ENCODE assay signal across 23 mouse cellular contexts in genomic region chr17:32522816-32523215, GRCm38 (mm10). TPM values are rescaled to one million over a fixed set of nuclear protein-coding genes. Genes with fewer than 3 reads are reported as not detected.
A peak's percentile ranks its signal among the peaks of the same experiment; 100 is the strongest.
DNase-seq lines count a peak whose midpoint lies in the region; ATAC-seq and TF ChIP-seq lines count a peak whose summit lies in the region.
"Had no signal": no experiment of that assay in that cellular context is flagged by ENCODE, and none has a peak within 500 bp of the region (broad histone marks: within the 10 kb centered on the region; RNA-seq: fewer than 3 reads in every experiment).

No protein-coding gene starts in this region.

- H3K36me3 ChIP-seq in CH12.LX (replicated peaks in 1 of 2; ENCODE audit: control insufficient read depth in 1 of 2, insufficient read depth in 1 of 2, low read length in 1 of 2), result peaks cover 14 to 63% of the 10 kb centered on the region in 2 experiments
- H3K36me3 ChIP-seq in macrophage (ENCODE audit: inconsistent target), result no peaks in the 10 kb centered on the region
- no peaks in the 10 kb centered on the region; the same call in 1 of the 2 replicates for H3K36me3 ChIP-seq in intestine, postnatal 0 days (ENCODE audit: control insufficient read depth, insufficient read depth)
- peaks cover 20% of the 10 kb centered on the region for H3K36me3 ChIP-seq in forebrain, embryonic 10.5 days (replicated peaks)

- H3K4me3 ChIP-seq in CH12.LX (replicated peaks in 1 of 3; ENCODE audit: low read depth in 2 of 3, low read length in 2 of 3, poor library complexity in 1 of 3), result peak overlapping the region; percentile 67 to 91 (median 89)
- peak overlapping the region; percentile 43; the same call in 1 of the 2 replicates for H3K4me3 ChIP-seq in macrophage (ENCODE audit: inconsistent target)
- H3K4me3 ChIP-seq in intestine, postnatal 0 days (ENCODE audit: low read depth, low read length), result no peak overlapping the region
- H3K4me3 ChIP-seq in forebrain, embryonic 10.5 days, result no peak overlapping the region
- H3K4me3 ChIP-seq: embryonic facial prominence, embryonic 13.5 days; embryonic facial prominence, embryonic 15.5 days; erythroblast, embryonic 14.5 days; forebrain, embryonic 13.5 days; forebrain, embryonic 15.5 days had no signal

- in situ Hi-C loops in CH12.LX (cut with MboI; ENCODE audit: low pct_ligation_motif_present, low pct_unique_long_range_greater_than_20kb, low sequenced_read_pairs), result loop anchor here (10.0 kb wide), 1 partner anchor 152 kb away; no protein-coding TSS in a partner anchor

- H3K27me3 ChIP-seq in CH12.LX (replicated peaks), result no peaks in the 10 kb centered on the region
- H3K27me3 ChIP-seq in intestine, postnatal 0 days (replicated peaks; ENCODE audit: control insufficient read depth, insufficient read depth, low read length), result no peaks in the 10 kb centered on the region
- no peaks in the 10 kb centered on the region for H3K27me3 ChIP-seq in forebrain, embryonic 10.5 days (ENCODE audit: poor library complexity, severe bottlenecking)
- H3K27me3 ChIP-seq: embryonic facial prominence, embryonic 13.5 days; embryonic facial prominence, embryonic 15.5 days; forebrain, embryonic 13.5 days; forebrain, embryonic 15.5 days had no signal

- TF ChIP-seq RAD21 in CH12.LX (IDR thresholded peaks at IDR 0.05; ENCODE audit: low read depth, low read length), result no peak

- no peak overlapping the region for H3K27ac ChIP-seq in CH12.LX (ENCODE audit: insufficient read depth, low read depth)
- H3K27ac ChIP-seq in macrophage, result no peak overlapping the region
- no peak overlapping the region for H3K27ac ChIP-seq in intestine, postnatal 0 days (ENCODE audit: low read depth, low read length)
- H3K27ac ChIP-seq in forebrain, embryonic 10.5 days, result no peak overlapping the region
- H3K27ac ChIP-seq: embryonic facial prominence, embryonic 13.5 days; embryonic facial prominence, embryonic 15.5 days; forebrain, embryonic 13.5 days; forebrain, embryonic 15.5 days had no signal

- no peak for TF ChIP-seq POLR2A in CH12.LX (IDR thresholded peaks at IDR 0.05; ENCODE audit: low read depth, low read length)

- peak overlapping the region; percentile 92 for H3K9ac ChIP-seq in CH12.LX (ENCODE audit: insufficient read depth, low read depth)
- H3K9ac ChIP-seq in intestine, postnatal 0 days (ENCODE audit: low read depth, low read length), result no peak overlapping the region
- H3K9ac ChIP-seq: embryonic facial prominence, embryonic 13.5 days; embryonic facial prominence, embryonic 15.5 days; forebrain, embryonic 13.5 days; forebrain, embryonic 15.5 days; forebrain, postnatal 0 days had no signal

- no peaks in the 10 kb centered on the region for H3K9me3 ChIP-seq in CH12.LX (replicated peaks; ENCODE audit: low read length)
- H3K9me3 ChIP-seq in intestine, postnatal 0 days (ENCODE audit: control insufficient read depth), result no peaks in the 10 kb centered on the region
- H3K9me3 ChIP-seq in forebrain, embryonic 10.5 days, result no peaks in the 10 kb centered on the region
- H3K9me3 ChIP-seq: embryonic facial prominence, embryonic 13.5 days; embryonic facial prominence, embryonic 15.5 days; forebrain, embryonic 13.5 days; forebrain, embryonic 15.5 days had no signal

- H3K79me2 ChIP-seq in CH12.LX (replicated peaks; ENCODE audit: control insufficient read depth, extremely low read depth, insufficient read depth, poor library complexity, severe bottlenecking), result peaks cover 12% of the 10 kb centered on the region
- no peaks in the 10 kb centered on the region for H3K79me2 ChIP-seq in macrophage (ENCODE audit: inconsistent target)

- ATAC-seq in granulocyte monocyte progenitor cell, adult 5-6 weeks (replicated peaks; ENCODE audit: poor library complexity, severe bottlenecking), result peak; percentile 52
- ATAC-seq in megakaryocyte progenitor cell, adult 5-6 weeks (replicated peaks; ENCODE audit: poor library complexity), result peak; percentile 29
- ATAC-seq in intestine, postnatal 0 days, result no peak
- ATAC-seq: forebrain, embryonic 13.5 days; forebrain, embryonic 15.5 days; forebrain, postnatal 0 days had no signal

- peak overlapping the region; percentile 90 for H3K4me2 ChIP-seq in CH12.LX (ENCODE audit: insufficient read depth, low read depth, poor library complexity, severe bottlenecking)
- H3K4me2 ChIP-seq in intestine, postnatal 0 days (replicated peaks; ENCODE audit: low read depth), result no peak overlapping the region
- H3K4me2 ChIP-seq: embryonic facial prominence, embryonic 13.5 days; embryonic facial prominence, embryonic 15.5 days; forebrain, embryonic 13.5 days; forebrain, embryonic 15.5 days had no signal

- no peak for TF ChIP-seq CTCF in CH12.LX (conservative IDR thresholded peaks at IDR 0.05 in 1 of 2, IDR thresholded peaks at IDR 0.05 in 1 of 2; ENCODE audit: low read depth in 2 of 2, low read length in 2 of 2)
- no peak for TF ChIP-seq CTCF in intestine, postnatal 0 days (IDR thresholded peaks at IDR 0.05; ENCODE audit: low read depth)

- WGBS in macrophage (ENCODE audit: missing documents), result 41% methylated on average over 5 of the region's 5 CpGs
- WGBS in intestine, postnatal 0 days, result 74% methylated on average over 5 of the region's 5 CpGs
- 91% methylated on average over 5 of the region's 5 CpGs for WGBS in forebrain, embryonic 10.5 days

- no peak for TF ChIP-seq EP300 in CH12.LX (IDR thresholded peaks at IDR 0.05; ENCODE audit: low read length)

- dilution Hi-C loops in CH12.LX (cut with MboI; ENCODE audit: extremely low pct_ligation_motif_present, extremely low pct_unique_long_range_greater_than_20kb, low sequenced_read_pairs), result no loop called here

- H3K4me1 ChIP-seq in CH12.LX (ENCODE audit: control insufficient read depth in 1 of 2, insufficient read depth in 2 of 2), result peaks cover 19 to 61% of the 10 kb centered on the region in 2 experiments
- no peaks in the 10 kb centered on the region for H3K4me1 ChIP-seq in intestine, postnatal 0 days (replicated peaks; ENCODE audit: control insufficient read depth, insufficient read depth, low read length)
- peaks cover 2% of the 10 kb centered on the region for H3K4me1 ChIP-seq in forebrain, embryonic 10.5 days
- H3K4me1 ChIP-seq: embryonic facial prominence, embryonic 13.5 days; embryonic facial prominence, embryonic 15.5 days; forebrain, embryonic 13.5 days; forebrain, embryonic 15.5 days had no signal

- DNase-seq in CH12.LX (ENCODE audit: extremely low read depth), result peak; percentile 20
- DNase-seq in ovary, postnatal 14 days (ENCODE audit: low spot score), result no peak
- no peak for DNase-seq in neural tube, embryonic 10.5 days (ENCODE audit: extremely low spot score, low spot score)
- DNase-seq in forebrain, embryonic 10.5 days (ENCODE audit: extremely low spot score, low spot score), result no peak
- DNase-seq: adrenal gland, adult 2 months; B cell, adult 2 months; cerebellum, adult 11 months; cerebellum, adult 18-20 months; cerebellum, adult 8-10 months; cerebellum, adult 9-11 months; cerebellum, postnatal 14 days; cerebellum, postnatal 36 days; embryo, embryonic 11 days; forebrain, postnatal 0 days had no signal

TF ChIP-seq in CH12.LX, 34 proteins besides CTCF, POLR2A, EP300 and RAD21 (continues in another document):
- TF ChIP-seq E2F4 (IDR thresholded peaks at IDR 0.05; ENCODE audit: insufficient replicate concordance, low read depth, low read length) (no peak), MAX (IDR thresholded peaks at IDR 0.05; ENCODE audit: low read length) (no peak), TBP (conservative IDR thresholded peaks at IDR 0.05; ENCODE audit: low read depth, low read length) (no peak), RCOR1 (conservative IDR thresholded peaks at IDR 0.05; ENCODE audit: low read depth, low read length) (no peak), ZC3H11A (IDR thresholded peaks at IDR 0.05; ENCODE audit: low read depth, low read length) (no peak), MXI1 (IDR thresholded peaks at IDR 0.05; ENCODE audit: low read depth, low read length) (no peak), CHD2 (IDR thresholded peaks at IDR 0.05; ENCODE audit: low read length) (no peak), ZKSCAN1 (IDR thresholded peaks at IDR 0.05; ENCODE audit: borderline replicate concordance, low read depth, low read length) (no peak), ZNF384 (IDR thresholded peaks at IDR 0.05; ENCODE audit: low read depth, low read length) (no peak), ZMIZ1 (IDR thresholded peaks at IDR 0.05; ENCODE audit: low read depth, low read length) (no peak)

RNA-seq across cellular contexts. Expression of gene Cyp4f16, which starts 13.5 kb away (rescaled TPM):
- 30.0 TPM in 2 replicates for total RNA-seq in CH12.LX (2012; rRNA removed)
- total RNA-seq in CH12.LX (2014; rRNA removed), result 28.1 and 28.3 TPM in 2 replicates
- 31.2 and 33.9 TPM in 2 replicates for polyA plus RNA-seq in CH12.LX (2012; ENCODE audit: insufficient read length, low read depth)
- total RNA-seq in granulocyte monocyte progenitor cell, adult 5-6 weeks (2014; fragmentation: Nextera tagmentation), result 10.5 and 17.7 TPM in 2 replicates
- 10.2 and 11.0 TPM in 2 replicates for total RNA-seq in granulocyte monocyte progenitor cell, adult 5-6 weeks (2017)
- total RNA-seq in macrophage (2018; cell fraction: chromatin; rRNA removed), result 10 to 100 TPM in 21 of 26 experiments, 1 to 10 TPM in 5; 3.3 to 48.4 (median 31.2) TPM
- 10 to 100 TPM; 12.9 to 23.5 (median 18.3) TPM for total RNA-seq in macrophage (2018; cell fraction: cytosol; rRNA removed)
- total RNA-seq in macrophage (2018; cell fraction: nucleus; rRNA removed), result 10 to 100 TPM in 25 of 26 experiments, 1 to 10 TPM in 1; 6.5 to 47.4 (median 24.3) TPM
- 9.3 to 18.1 TPM (median 16.2 TPM) in 3 replicates for polyA plus RNA-seq in macrophage (2018)
- 11.1 and 11.6 TPM in 2 replicates for total RNA-seq in megakaryocyte progenitor cell, adult 5-6 weeks (2015)
- 11.2 and 13.7 TPM in 2 replicates for total RNA-seq in megakaryocyte progenitor cell, adult 5-6 weeks (2017)
- polyA plus RNA-seq in intestine, postnatal 0 days (2015; fragmentation: Nextera tagmentation; extraction: Ambion mirVana), result 95.4 and 102 TPM in 2 replicates
- 10.7 and 14.1 TPM in 2 replicates for polyA plus RNA-seq in forebrain, embryonic 10.5 days (2016; fragmentation: Nextera tagmentation; extraction: Ambion mirVana)

RNA-seq across cellular contexts. Expression of gene Cyp4f17, which starts 17.0 kb away (rescaled TPM):
- total RNA-seq in CH12.LX (2012; rRNA removed), result 2.2 and 3.3 TPM in 2 replicates
- total RNA-seq in CH12.LX (2014; rRNA removed), result 4.1 and 4.4 TPM in 2 replicates
- 3.6 and 4.8 TPM in 2 replicates for polyA plus RNA-seq in CH12.LX (2012; ENCODE audit: insufficient read length, low read depth)
- 1.2 and 1.9 TPM in 2 replicates for total RNA-seq in granulocyte monocyte progenitor cell, adult 5-6 weeks (2014; fragmentation: Nextera tagmentation)
- 0.13 and 0.31 TPM in 2 replicates for total RNA-seq in granulocyte monocyte progenitor cell, adult 5-6 weeks (2017)
- 10 to 100 TPM in 5 of 26 experiments, 1 to 10 TPM in 21; 1.4 to 15.2 (median 6.5) TPM for total RNA-seq in macrophage (2018; cell fraction: chromatin; rRNA removed)
- 1 to 10 TPM in 22 of 26 experiments, under 1 TPM in 4; 0.67 to 2.8 (median 1.6) TPM for total RNA-seq in macrophage (2018; cell fraction: cytosol; rRNA removed)
- 10 to 100 TPM in 2 of 26 experiments, 1 to 10 TPM in 24; 1.4 to 12.4 (median 4.7) TPM for total RNA-seq in macrophage (2018; cell fraction: nucleus; rRNA removed)
- polyA plus RNA-seq in macrophage (2018), result 1.8 to 2.3 TPM (median 1.9 TPM) in 3 replicates
- 0.32 and 1.2 TPM in 2 replicates for total RNA-seq in megakaryocyte progenitor cell, adult 5-6 weeks (2015)
- 0.29 and 1.5 TPM in 2 replicates for total RNA-seq in megakaryocyte progenitor cell, adult 5-6 weeks (2017)
- 1.9 and 2.7 TPM in 2 replicates for polyA plus RNA-seq in intestine, postnatal 0 days (2015; fragmentation: Nextera tagmentation; extraction: Ambion mirVana)
- polyA plus RNA-seq in forebrain, embryonic 10.5 days (2016; fragmentation: Nextera tagmentation; extraction: Ambion mirVana), result 7.0 and 7.5 TPM in 2 replicates
- polyA plus RNA-seq: erythroblast, embryonic 14.5 days had no signal

Comparison
In these comparisons a context has a peak if more than half of its experiments do, and no peak if none do; other contexts are left out.
1. H3K4me3 ChIP-seq: peak in CH12.LX (3 of 3) and macrophage (single experiment); none in intestine, postnatal 0 days (single experiment) and forebrain, embryonic 10.5 days (single experiment).